Mouse (Mus musculus): Measurements from ENCODE around the gene Pitx3.
"Not testable (repeated sequence)": the region's sequence is repeated elsewhere in the genome, so short reads cannot be mapped to it uniquely, and the experiment has no call there.

Gene Pitx3

DNA sequence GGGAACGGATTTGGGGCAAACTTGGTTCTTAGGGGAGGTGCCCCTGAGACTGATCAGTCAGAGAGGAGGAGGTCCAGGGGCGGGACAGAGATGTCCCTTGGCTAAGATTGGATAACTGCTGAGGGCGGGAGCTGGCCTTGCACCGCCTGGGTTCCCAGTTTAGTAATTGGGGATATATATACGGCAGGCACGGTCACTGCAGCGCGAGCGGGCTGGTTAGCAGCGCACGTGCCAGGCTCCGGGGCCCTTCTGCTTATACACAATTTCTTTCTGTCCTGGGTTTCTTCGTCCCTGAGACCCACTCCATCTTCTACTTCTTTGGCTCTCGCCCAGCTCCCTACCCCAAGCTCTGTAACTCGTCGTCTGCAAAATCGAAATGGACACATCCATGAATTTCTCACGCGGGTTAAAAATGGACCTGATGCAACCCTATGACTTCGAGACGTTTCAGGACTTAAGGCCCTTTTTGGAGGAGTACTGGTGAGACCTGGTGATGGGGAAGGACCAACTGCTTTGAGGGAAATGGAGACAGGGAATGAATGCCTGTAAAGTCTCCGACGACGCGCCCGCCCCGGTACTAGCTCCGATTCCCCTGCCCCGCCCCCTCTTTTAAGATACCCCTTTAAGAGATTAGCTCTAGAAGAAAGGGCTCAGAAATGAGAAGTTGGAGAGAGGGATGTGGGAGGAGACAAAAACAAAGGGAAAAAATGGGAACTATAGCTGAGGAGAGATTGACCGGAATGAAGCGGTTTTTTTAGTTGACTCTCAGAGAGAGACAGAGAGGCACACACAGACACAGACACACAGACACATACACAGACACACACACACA is 16.2 kb downstream of the Pitx3 start, which contains the start of gene Elovl3:
TSS of gene Elovl3 (plus strand) at position 204 of the 832 bp plus-strand sequence.
- DNase-seq, result peak; percentile 41

DNA sequence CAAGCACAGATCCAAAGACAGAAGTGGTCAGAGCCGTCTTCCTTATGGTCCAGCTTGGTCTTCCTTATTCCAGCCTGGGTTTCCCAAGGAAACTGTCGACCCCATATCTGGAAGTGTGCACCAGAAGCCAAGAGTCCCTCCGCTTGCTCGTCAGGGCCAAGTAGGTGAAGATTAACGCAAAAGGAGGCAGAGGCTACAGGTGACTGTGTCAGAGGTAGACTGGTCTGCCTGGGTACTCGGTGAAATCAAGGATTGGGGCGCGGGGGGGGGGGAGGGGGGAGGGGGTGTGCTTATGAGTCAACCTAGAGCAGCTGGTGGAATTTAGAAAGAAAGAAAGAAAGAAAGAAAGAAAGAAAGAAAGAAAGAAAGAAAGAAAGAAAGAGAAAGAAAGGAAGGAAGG is 16.8 kb downstream of the Pitx3 start:
- no peak for DNase-seq

DNA sequence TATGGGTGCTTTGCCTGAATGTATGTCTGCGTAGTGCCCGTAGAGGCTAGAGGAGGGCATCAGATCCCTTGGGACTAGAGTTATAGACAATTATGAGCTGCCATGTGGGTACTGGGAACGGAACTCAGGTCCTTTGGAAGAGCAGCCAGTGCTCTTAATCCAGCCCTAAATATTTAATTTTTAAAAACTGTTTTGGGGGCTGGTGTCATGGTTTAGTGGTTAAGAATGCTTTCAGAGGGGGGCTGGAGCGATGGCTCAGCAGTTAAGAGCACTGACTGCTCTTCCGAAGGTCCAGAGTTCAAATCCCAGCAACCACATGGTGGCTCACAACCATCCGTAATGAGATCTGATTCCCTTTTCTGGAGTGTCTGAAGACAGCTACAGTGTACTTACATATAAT is 18.4 kb downstream of the Pitx3 start:
- DNase-seq, result not testable (repeated sequence)

DNA sequence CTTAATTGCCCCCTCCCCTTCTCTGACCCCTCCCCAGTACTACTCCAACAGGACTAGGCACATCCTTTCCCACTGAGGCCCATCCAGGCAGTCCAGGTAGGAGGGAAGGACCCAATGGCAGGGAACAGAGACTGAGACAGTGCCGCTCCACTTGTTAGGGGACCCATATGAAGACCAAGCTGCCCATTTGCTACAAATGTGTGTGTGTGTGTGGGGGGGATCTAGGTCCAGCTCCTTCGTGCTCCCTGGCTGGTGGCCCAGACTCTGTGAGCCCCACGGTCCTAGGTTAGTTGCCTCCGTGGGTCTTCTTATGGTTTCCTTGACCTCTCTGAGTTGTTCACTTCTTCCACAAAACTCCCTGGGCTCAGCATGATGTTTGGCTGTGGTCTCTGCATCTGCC is 21.8 kb downstream of the Pitx3 start:
- no peak for DNase-seq

DNA sequence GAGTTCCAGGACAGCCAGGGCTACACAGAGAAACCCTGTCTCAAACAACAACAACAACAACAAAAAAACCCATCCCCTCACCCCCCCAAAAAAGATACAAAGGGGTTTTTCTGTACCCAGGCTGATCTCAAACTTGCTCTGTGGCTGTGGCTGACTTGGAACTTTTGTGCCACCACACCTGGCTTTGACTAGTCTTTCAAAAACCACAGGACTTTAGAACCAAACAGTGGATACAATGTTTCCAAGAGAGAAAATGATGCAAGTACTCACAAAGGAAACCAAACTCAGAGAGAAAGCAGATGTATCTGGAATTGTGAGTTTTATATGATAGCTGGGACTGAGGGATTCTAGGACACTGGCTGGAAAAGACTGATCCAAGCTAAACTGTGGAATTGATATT is 23.5 kb downstream of the Pitx3 start:
- no peak for DNase-seq

DNA sequence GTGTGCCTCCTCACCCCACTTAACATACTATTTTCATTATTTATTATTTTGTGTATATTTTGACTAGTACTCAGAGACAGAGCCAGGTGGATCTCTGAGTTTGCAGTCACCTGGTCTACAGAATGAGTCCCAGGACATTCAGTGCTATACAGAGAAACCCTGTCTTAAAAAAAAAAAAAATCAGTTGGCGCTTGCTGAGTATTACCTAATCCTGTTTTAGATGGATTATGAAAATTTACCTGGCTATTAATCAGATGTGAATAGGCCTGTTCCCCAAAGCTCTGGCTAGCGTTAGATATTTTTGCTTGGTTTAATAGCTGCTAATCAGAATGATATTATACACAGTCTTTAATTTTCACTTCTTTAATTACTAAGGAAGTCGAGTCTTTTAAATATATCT is 24.2 kb downstream of the Pitx3 start:
- no peak for DNase-seq

DNA sequence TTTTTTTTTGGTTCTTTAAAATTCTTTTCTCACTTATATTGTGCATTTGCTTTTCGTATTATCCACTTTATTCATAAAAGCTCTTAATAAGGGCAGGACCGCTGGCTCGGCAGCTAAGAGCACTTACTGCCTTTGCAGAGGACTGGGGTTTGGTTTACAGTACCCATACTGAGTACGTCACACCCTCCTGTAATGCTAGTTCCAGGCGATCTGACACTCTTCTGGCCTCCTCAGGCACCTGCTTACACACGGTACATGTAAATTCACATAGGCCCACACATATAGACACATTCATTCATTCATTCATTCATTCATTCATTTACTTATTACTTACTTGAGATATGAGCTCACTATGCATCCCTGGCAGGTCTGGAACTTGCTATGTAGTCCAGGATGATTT is 27.3 kb downstream of the Pitx3 start:
- no peak for DNase-seq

DNA sequence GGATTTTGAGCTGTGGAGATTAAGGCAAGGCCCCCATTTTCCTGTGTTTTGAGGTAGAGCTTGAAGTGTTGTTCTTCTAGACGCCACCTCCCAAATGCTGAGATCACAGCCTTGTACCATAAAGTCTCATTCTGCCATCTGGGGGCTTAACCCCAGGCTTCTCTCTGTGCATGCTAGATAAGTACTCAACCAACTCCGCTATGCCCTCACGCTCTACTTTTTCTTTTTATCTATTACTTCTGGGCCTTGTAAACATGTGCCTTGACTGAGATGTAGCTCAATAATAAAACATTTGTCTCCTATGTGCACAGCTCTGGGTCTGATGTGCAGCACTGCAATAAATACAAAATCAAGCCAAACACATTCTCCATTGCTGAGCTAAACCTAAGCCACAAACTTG is 28.7 kb downstream of the Pitx3 start:
- DNase-seq, result no peak

DNA sequence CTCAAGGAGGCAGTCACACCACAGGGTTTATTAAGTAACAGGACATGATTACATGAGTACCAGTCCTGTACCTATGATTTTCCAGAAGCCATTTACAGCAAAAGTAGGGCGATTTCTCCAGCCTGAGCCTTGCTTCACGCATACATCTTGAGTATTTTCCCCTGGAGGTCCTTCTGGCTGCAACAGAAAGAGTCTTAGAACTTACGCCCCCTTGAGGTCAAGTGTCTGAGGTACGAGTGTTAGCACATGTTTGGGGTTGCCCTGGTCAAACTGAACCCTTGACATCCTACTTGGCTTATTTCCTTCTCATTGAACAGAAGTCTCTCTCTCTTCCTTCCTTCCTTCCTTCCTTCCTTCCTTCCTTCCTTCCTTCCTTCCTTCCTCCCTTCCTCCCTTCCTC is 33.5 kb downstream of the Pitx3 start:
- no peak for DNase-seq

DNA sequence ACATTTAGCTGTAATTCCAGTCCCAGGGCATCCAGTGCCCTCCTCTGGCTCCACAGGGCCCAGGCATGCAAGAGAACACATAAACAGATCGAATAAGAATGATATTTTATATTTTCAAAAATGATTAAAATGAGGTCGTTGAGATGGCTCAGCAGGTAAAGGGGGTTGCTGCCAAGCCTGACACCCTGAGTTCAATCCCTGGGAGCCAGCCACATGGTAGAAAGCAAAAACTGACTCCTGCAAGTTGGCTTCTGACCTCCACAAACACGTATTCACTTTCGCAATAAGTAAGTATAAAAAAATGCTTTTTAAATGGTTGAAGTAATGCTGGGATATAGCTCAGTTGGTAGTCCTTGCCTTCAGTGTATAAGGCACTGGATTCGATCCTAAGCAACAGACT is 37.3 kb downstream of the Pitx3 start:
- no peak for DNase-seq

DNA sequence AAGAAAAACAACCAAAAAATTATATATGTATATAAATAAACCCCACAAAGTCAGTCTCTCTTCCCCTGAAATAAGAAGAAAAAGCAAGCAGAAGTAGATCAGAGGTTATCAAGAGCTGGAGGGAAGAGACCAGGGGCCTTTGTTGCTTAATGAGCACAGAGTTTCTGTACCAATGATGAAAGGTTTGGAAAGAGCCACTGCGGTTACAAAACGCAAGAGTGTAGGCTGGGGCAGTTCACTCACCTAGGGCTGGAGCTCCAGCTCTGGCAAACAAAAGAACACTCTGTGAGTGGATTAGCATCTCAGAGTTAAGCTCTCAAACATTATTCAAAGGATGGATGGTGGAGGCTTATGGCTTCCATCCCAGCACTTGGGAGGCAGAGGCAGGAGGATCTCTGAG is 37.9 kb downstream of the Pitx3 start:
- no peak for DNase-seq

DNA sequence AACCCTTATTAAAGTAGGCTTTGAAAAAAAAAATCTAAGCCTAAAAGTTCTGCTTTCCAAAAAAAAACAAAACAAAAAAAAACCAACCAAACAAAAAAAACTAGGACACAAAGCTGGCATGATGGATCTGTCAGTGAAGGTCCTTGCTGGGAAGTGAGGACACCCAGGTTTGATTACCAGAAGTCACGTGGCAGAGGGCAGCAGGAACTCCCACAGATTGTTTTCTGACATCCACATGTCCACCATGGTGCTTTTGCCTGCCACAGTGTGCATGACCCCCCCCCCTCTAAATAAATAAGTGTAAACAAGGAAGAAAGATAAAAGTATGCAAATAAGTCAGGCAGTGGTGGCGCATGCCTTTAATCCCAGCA is 44.0 kb downstream of the Pitx3 start:
- no peak for DNase-seq

DNA sequence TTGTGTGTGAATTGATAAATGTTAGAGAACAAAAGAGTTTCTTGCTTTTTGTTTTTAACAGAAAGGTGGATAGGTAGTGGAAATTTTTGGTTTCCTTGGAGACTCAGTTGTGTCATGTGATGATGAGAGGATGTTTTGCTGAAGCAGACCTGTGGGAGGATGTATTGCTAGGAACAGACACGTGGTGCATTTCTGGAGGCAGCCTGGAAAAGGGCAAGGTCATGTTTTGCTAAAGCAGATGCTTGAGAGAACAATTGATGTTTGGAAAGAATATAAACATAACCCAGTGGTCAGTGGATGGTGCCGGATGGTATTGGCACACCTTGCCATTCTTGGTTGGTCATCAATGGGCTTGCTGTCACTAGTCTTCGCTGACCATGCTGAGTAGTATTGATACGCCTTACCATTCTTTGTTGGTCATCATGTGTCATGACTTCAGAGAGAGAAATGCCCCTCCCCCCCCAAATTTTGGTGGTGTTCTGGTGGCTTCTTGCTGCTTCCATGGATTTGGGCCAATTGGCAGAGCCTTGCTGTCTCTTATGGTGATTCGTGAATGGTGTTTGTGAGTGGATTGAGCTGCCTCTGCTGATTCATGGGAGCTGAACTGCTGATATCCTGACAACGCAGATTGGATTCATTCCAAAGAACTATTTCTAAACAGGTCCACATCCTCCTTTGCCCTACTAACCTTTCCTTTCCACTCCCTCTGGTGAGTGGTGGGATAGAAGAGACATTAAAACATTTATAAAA is 44.5 kb downstream of the Pitx3 start:
- DNase-seq, result no peak

DNA sequence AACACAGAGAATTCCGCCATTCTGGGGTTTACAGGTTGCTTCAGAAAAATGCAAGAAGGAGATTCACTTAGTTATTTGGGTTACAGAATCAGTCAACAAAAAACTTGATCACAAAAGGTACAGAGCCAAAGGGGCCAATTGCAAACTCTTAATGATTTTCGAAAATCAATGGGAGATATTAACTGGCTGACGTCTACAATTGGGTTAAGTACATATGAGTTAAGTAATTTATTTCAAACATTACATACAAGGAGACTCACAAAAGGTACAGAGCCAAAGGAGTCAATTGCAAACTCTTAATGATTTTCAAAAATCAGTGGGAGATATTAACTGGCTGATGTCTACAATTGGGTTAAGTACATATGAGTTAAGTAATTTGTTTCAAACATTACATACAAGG is 48.6 kb downstream of the Pitx3 start:
- no peak for DNase-seq

DNA sequence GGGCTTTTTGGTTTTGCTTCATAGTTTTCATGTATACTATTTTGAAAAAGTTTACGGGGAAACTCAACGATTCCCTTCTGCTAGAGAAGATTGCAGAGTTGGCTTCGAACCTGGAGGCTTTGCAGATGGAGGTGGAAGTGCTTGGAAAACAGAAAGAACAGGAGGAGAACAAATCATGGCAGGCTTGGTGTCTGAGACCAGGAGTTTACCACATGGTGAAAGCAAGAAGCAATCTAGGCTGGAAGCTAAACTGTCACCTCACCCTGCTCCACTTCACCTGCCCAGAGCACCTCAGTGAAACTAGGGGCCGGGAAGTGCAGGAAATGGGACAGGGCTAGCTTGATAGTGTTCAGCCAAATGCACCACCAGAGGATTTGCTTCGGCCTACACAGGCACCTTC is 51.7 kb downstream of the Pitx3 start:
- no peak for DNase-seq

DNA sequence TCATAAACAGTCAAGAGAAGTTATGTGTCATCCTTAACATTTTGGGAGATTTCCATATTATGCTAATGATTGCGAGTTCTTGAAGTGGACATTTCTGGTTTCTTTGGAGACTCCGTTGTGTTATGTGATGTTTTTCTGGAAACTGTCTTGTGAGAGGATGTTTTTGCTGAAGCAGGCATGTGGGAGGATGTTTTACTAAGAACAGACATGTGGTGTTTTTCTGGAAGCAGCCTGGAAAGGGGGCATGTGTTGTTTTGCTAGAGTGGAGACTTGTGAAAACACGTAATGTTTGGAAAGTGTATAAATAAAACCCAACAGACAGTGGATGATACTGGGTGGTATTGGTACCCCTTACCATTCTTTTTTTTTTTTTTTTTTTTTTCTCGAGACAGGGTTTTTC is 52.8 kb downstream of the Pitx3 start:
- DNase-seq, result no peak

DNA sequence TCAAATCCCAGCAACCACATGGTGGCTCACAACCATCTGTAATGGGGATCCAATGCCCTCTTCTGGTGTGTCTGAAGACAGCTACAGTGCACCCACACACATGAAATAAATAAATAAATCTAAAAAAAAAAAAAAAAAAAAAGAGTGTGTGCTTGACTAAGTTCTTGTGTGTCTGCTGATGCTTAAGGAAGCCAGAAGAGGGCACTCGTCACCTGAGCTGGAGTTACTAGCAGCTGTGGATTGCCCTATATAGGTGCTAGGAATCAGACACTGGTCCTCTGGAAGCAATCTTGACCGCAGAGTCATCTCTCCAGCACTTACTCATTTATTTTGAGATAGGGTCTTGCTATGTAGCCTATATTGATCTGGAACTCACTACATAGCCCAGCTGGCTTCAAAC is 54.0 kb downstream of the Pitx3 start:
- no peak for DNase-seq

DNA sequence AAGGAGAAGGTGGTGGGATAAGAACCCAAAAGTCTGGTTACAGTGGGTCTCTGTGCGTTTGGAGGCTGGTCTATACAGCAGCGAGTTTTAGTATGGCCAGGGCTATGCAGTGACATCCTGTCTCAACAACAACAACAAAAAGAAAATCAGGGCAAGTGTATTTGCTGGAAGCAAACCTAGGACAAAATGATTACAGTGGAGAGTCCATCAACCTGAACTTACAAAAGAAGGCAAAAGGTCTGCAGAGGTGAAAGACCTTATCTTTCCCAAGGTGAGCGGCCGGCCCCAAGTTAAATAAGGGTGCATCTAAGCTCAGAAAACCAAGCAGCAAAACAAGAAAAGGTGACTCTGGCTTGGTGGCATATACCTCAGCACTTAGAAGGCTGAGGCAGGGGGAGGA is 56.5 kb downstream of the Pitx3 start:
- no peak for DNase-seq

DNA sequence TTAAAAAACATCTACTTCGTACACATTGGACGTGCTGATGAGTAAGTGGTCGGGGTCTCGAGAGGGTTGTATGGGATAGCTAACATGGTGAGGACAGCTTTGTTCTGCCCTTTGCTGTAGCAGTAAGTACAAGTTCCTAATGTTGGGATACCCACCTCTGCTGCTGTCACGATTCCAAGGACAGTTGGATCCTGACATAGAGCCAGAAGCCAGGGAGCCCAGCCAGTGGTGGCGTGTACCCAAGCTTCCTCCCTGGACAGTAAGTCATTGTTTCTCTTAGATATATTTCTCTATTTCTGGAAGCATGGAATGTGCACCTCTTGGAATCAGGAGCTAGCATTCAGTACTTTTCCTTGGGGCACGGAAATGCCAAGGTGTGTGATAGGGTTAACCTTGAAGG is 60.3 kb downstream of the Pitx3 start:
- DNase-seq, result peak; percentile 13

DNA sequence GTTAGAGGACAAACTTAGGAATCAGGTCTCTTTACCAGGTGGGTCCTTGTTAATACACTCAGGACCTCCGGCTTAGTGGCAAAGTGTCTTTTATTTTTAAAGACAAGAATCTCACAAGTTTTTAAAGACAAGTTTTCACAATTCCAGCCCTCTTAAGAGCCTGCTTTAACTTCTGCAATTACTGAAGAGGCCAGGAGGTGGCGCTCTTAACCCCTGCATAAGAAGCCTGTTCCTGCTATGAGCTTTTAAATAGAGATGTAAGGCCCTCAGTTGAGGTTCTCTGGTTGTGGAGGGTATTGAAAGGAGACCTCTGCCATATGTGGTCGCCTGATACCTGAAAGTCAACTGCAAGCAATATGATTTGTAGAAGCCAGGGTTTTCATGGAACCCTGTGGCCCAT is 61.8 kb downstream of the Pitx3 start:
- DNase-seq, result peak; percentile 59

Measured in lung, postnatal 14 days (tissue).